Mouse (Mus musculus) midbrain, postnatal 0 days (tissue): Measurements from ENCODE around the gene Cdk12. TPM values are rescaled to one million over a fixed set of nuclear protein-coding genes. Genes with fewer than 3 reads are reported as not detected.
"Not testable (repeated sequence)": the region's sequence is repeated elsewhere in the genome, so short reads cannot be mapped to it uniquely, and the experiment has no call there.

Experiments used
- ATAC-seq: fragments of 200-750 bp; cut with Nextera tagmentation; 2 replicates; pipeline ENCODE4 v1.8.0; 2017; ENCODE audit warnings: moderate number of reproducible peaks, mild to moderate bottlenecking, moderate TSS enrichment, moderate library complexity; ENCODE audit not compliant: low FRiP score
- DNase-seq: peaks from one replicate; pipeline ENCODE4 v3.0.0-alpha.2; 2015; ENCODE audit warnings: low spot score
- H3K27ac ChIP-seq: fragments of 300-500 bp; sonication (generic); 2 replicates; pipeline ENCODE4 v1.5.1; 2014; ENCODE audit warnings: low read depth, mild to moderate bottlenecking, low read length, mixed read lengths
- H3K27me3 ChIP-seq: fragments of 300-500 bp; sonication (generic); 2 replicates; pipeline ENCODE4 v1.6.1; 2014; ENCODE audit warnings: low read length, control low read depth, mixed read lengths; ENCODE audit not compliant: insufficient read depth
- H3K36me3 ChIP-seq: fragments of 300-500 bp; sonication (generic); 2 replicates; pipeline ENCODE4 v1.6.1; 2014; ENCODE audit warnings: low read length, control low read depth, mixed read lengths; ENCODE audit not compliant: insufficient read depth
- H3K4me1 ChIP-seq: fragments of 300-500 bp; sonication (generic); 2 replicates; pipeline ENCODE4 v1.6.1; 2014; ENCODE audit warnings: mild to moderate bottlenecking, control low read depth, antibody characterized with exemption, low read length, mixed read lengths; ENCODE audit not compliant: insufficient read depth
- H3K4me2 ChIP-seq: fragments of 300-500 bp; sonication (generic); 2 replicates; pipeline ENCODE4 v1.6.1; 2014; ENCODE audit warnings: low read depth, mild to moderate bottlenecking, low read length, mixed read lengths; ENCODE audit not compliant: poor library complexity, severe bottlenecking
- H3K4me3 ChIP-seq: fragments of 300-500 bp; sonication (generic); 2 replicates; pipeline ENCODE4 v1.5.1; 2014; ENCODE audit warnings: low read depth, mild to moderate bottlenecking, low read length, moderate library complexity
- H3K9ac ChIP-seq: fragments of 300-500 bp; sonication (generic); replicated peaks from 2 replicates; pipeline ENCODE4 v1.6.1; 2014; ENCODE audit warnings: mild to moderate bottlenecking, low read length, moderate library complexity, mixed read lengths; ENCODE audit not compliant: poor library complexity, severe bottlenecking
- H3K9me3 ChIP-seq: fragments of 300-500 bp; sonication (generic); 2 replicates; pipeline ENCODE4 v1.6.1; 2016; ENCODE audit warnings: low read length, control low read depth
- CTCF ChIP-seq: IDR thresholded peaks from 2 replicates; pipeline ENCODE4 v1.5.1; 2016; ENCODE audit warnings: antibody characterized with exemption, mild to moderate bottlenecking
- whole genome bisulfite sequencing: fragments of 180-500 bp; shearing (Covaris S2); extraction: QIAGEN DNeasy Blood & Tissue Kit; methylation state at CpG from one replicate; pipeline ENCODE4 v1.1.7; 2014; 5-methylcytosine and 5-hydroxymethylcytosine counted together
- polyA plus RNA-seq: library from polyadenylated mRNA; unstranded; fragments of >200 nt; fragmentation: Nextera tagmentation; extraction: Ambion mirVana; gene quantifications from 2 replicates; pipeline ENCODE4 v1.2.1, GENCODE M21; 2015
- total RNA-seq: library from RNA; depleted of rRNA; stranded (reverse); fragments of >200 nt; gene quantifications from 2 replicates; pipeline ENCODE4 v1.2.3, GENCODE M21; 2014

The Cdk12 gene
- total and polyA plus RNA-seq, 2 experiments from 2014 or later: 5.7 to 25.8 TPM

GRCm38 (mm10) chr11:98192901-98193805 is 9.7 kb upstream of the Cdk12 start, which contains the start of gene Med1:
Gene Med1, minus strand, starts transcription at chr11:98193293.
- peak within 1 kb of the TSS; percentile 75 for H3K4me2 ChIP-seq
- H3K4me1 ChIP-seq: 0 out of 2 replicates have a peak, but pooled peaks cover 6% of the 10 kb centered on the region
- H3K27me3 ChIP-seq: no peaks in the 10 kb centered on the region
- H3K9me3 ChIP-seq: no peaks in the 10 kb centered on the region
- peak within 1 kb of the TSS; percentile 71 for H3K4me3 ChIP-seq
- DNase-seq (peak; percentile 98), ATAC-seq (peak; percentile 96)
- no peak; the same call in 1 of the 2 replicates for TF ChIP-seq CTCF
- peak within 1 kb of the TSS; percentile 85 for H3K27ac ChIP-seq
- H3K36me3 ChIP-seq: peaks cover 4% of the 10 kb centered on the region; the same call in 1 of the 2 replicates
- WGBS: under 1% methylated on average over 53 of the region's 53 CpGs
- H3K9ac ChIP-seq: peak within 1 kb of the TSS; percentile 79

GRCm38 (mm10) chr11:98201791-98202640 is 843 bp upstream of the Cdk12 start:
- WGBS: 2% methylated on average over 27 of the region's 27 CpGs
- Histone ChIP-seq H3K4me1 (peaks cover 3% of the 10 kb centered on the region; the same call in 1 of the 2 replicates), H3K9me3 (no peaks in the 10 kb centered on the region), H3K9ac (peak overlapping the region; percentile 68), H3K36me3 (no peaks in the 10 kb centered on the region), H3K4me2 (peak overlapping the region; percentile 99), H3K4me3 (peak overlapping the region; percentile 91), H3K27me3 (no peaks in the 10 kb centered on the region), H3K27ac (peak overlapping the region; percentile 100)
- DNase-seq: peak; percentile 6
- ATAC-seq: peak; percentile 11; the same call in 1 of the 2 replicates
- TF ChIP-seq CTCF: peak; percentile 8; the same call in 1 of the 2 replicates

- H3K36me3 ChIP-seq: 0 out of 2 replicates have a peak, but pooled peaks cover 1% of the 10 kb centered on the region
- ATAC-seq: peak; percentile 27; the same call in 1 of the 2 replicates
- WGBS: under 1% methylated on average over 37 of the region's 37 CpGs
- no peak for TF ChIP-seq CTCF
- H3K4me3 ChIP-seq: peak overlapping the region; percentile 91
- no peaks in the 10 kb centered on the region for H3K9me3 ChIP-seq
- H3K27ac ChIP-seq: peak overlapping the region; percentile 100
- peak overlapping the region; percentile 99 for H3K4me2 ChIP-seq
- peaks cover 3% of the 10 kb centered on the region; the same call in 1 of the 2 replicates for H3K4me1 ChIP-seq
- H3K9ac ChIP-seq: peak overlapping the region; percentile 100
- no peaks in the 10 kb centered on the region for H3K27me3 ChIP-seq
- no peak for DNase-seq
Observed at GRCm38 (mm10) chr11:98203351-98203911, 572 bp downstream of the Cdk12 start.

GRCm38 (mm10) chr11:98203931-98204421 is 1.1 kb downstream of the Cdk12 start:
- H3K4me1 ChIP-seq: peaks cover 3% of the 10 kb centered on the region; the same call in 1 of the 2 replicates
- no peaks in the 10 kb centered on the region for H3K9me3 ChIP-seq
- H3K27ac ChIP-seq: peak overlapping the region; percentile 100; the same call in 1 of the 2 replicates
- under 1% methylated on average over 16 of the region's 16 CpGs for WGBS
- TF ChIP-seq CTCF: no peak
- peak overlapping the region; percentile 100 for H3K9ac ChIP-seq
- ATAC-seq (no peak), DNase-seq (peak; percentile 1)
- peaks cover 4% of the 10 kb centered on the region; the same call in 1 of the 2 replicates for H3K36me3 ChIP-seq
- peak overlapping the region; percentile 99 for H3K4me2 ChIP-seq
- H3K4me3 ChIP-seq: peak overlapping the region; percentile 91
- no peaks in the 10 kb centered on the region for H3K27me3 ChIP-seq

GRCm38 (mm10) chr11:98205463-98205862 is 2.6 kb downstream of the Cdk12 start:
- H3K9me3 ChIP-seq: no peaks in the 10 kb centered on the region
- DNase-seq (no peak), ATAC-seq (no peak)
- H3K4me2 ChIP-seq: peak overlapping the region; percentile 99
- no peak for TF ChIP-seq CTCF
- H3K27ac ChIP-seq: no peak overlapping the region
- peaks cover 4% of the 10 kb centered on the region; the same call in 1 of the 2 replicates for H3K36me3 ChIP-seq
- H3K4me3 ChIP-seq: no peak overlapping the region
- peaks cover 3% of the 10 kb centered on the region; the same call in 1 of the 2 replicates for H3K4me1 ChIP-seq
- no peak overlapping the region for H3K9ac ChIP-seq
- no peaks in the 10 kb centered on the region for H3K27me3 ChIP-seq

- DNase-seq, H3K9me3 ChIP-seq, ATAC-seq, H3K36me3 ChIP-seq, H3K4me3 ChIP-seq, H3K4me1 ChIP-seq, H3K9ac ChIP-seq, H3K27me3 ChIP-seq, H3K27ac ChIP-seq: not testable (repeated sequence)
- WGBS: 79% methylated on average over 3 of the region's 3 CpGs
- H3K4me2 ChIP-seq: peak overlapping the region; percentile 23; the same call in 1 of the 2 replicates
Observed at GRCm38 (mm10) chr11:98206281-98206680, 3.4 kb downstream of the Cdk12 start.

- H3K27ac ChIP-seq, H3K9ac ChIP-seq, H3K4me1 ChIP-seq, H3K27me3 ChIP-seq, H3K4me2 ChIP-seq, DNase-seq, H3K9me3 ChIP-seq, H3K4me3 ChIP-seq, ATAC-seq: not testable (repeated sequence)
- H3K36me3 ChIP-seq: peaks cover 21% of the 10 kb centered on the region
- WGBS: 92% methylated on average over 4 of the region's 5 CpGs
Observed at GRCm38 (mm10) chr11:98209661-98210060, 6.8 kb downstream of the Cdk12 start.
